ENCODE assay signal across 27 mouse cellular contexts in genomic region chr12:72078248-72078647, GRCm38 (mm10). TPM values are rescaled to one million over a fixed set of nuclear protein-coding genes. Genes with fewer than 3 reads are reported as not detected.
DNase-seq lines count a peak whose midpoint lies in the region; ATAC-seq and TF ChIP-seq lines count a peak whose summit lies in the region.
"Had no signal": no experiment of that assay in that cellular context is flagged by ENCODE, and none has a peak within 500 bp of the region (broad histone marks: within the 10 kb centered on the region; RNA-seq: fewer than 3 reads in every experiment).

No protein-coding gene starts in this region.

- WGBS in kidney, embryonic 15.5 days, result 80% methylated on average over 3 of the region's 3 CpGs
- 78% methylated on average over 3 of the region's 3 CpGs for WGBS in kidney, embryonic 16.5 days
- 58% methylated on average over 3 of the region's 3 CpGs for WGBS in liver, postnatal 0 days (ENCODE audit: insufficient replicate concordance)

- H3K4me3 ChIP-seq in kidney, embryonic 15.5 days (replicated peaks), result no peak overlapping the region
- no peak overlapping the region for H3K4me3 ChIP-seq in kidney, embryonic 16.5 days (ENCODE audit: low read length)
- no peak overlapping the region for H3K4me3 ChIP-seq in liver, postnatal 0 days (ENCODE audit: low read depth, low read length)
- H3K4me3 ChIP-seq: embryonic facial prominence, embryonic 13.5 days; forebrain, embryonic 13.5 days; heart, adult 2 months; heart, embryonic 13.5 days; hindbrain, embryonic 12.5 days; lung, embryonic 15.5 days; myocyte; neural tube, embryonic 13.5 days had no signal

- peak; percentile 24; the same call in 1 of the 2 replicates for TF ChIP-seq EP300 in liver, postnatal 0 days (IDR thresholded peaks at IDR 0.05; ENCODE audit: low read depth)

- no peak overlapping the region for H3K27ac ChIP-seq in kidney, embryonic 15.5 days
- H3K27ac ChIP-seq in kidney, embryonic 16.5 days (ENCODE audit: low read length), result no peak overlapping the region
- peak overlapping the region; percentile 34; the same call in 1 of the 2 replicates for H3K27ac ChIP-seq in liver, postnatal 0 days (ENCODE audit: low read depth)
- H3K27ac ChIP-seq: embryonic facial prominence, embryonic 13.5 days; forebrain, embryonic 13.5 days; heart, adult 2 months; heart, embryonic 13.5 days; hindbrain, embryonic 12.5 days; lung, embryonic 15.5 days; neural tube, embryonic 13.5 days had no signal

- DNase-seq in adrenal gland, adult 2 months, result peak; percentile 36
- no peak for DNase-seq in adrenal gland, adult 18-20 months (ENCODE audit: low spot score in 2 of 2)
- peak; percentile 38 to 67 for DNase-seq in kidney, adult 8-10 months
- DNase-seq in liver, postnatal 0 days, result no peak
- no peak for DNase-seq in embryo, embryonic 9.5 days (ENCODE audit: extremely low spot score)
- DNase-seq: cerebellum, adult 18-20 months; cerebellum, postnatal 25 days; gastrocnemius, postnatal 36 days; heart, adult 2 months; heart, postnatal 14 days; layer of hippocampus, adult 9-11 months; lung, postnatal 4 days; right cerebral cortex, postnatal 4 days; thymus, postnatal 25 days had no signal

- H3K36me3 ChIP-seq in kidney, embryonic 15.5 days, result peaks cover 22% of the 10 kb centered on the region
- H3K36me3 ChIP-seq in kidney, embryonic 16.5 days (ENCODE audit: insufficient read depth, low read length), result peaks cover 12% of the 10 kb centered on the region; the same call in 1 of the 2 replicates
- peaks cover 10% of the 10 kb centered on the region; the same call in 1 of the 2 replicates for H3K36me3 ChIP-seq in liver, postnatal 0 days (replicated peaks; ENCODE audit: insufficient read depth, low read length)

- TF ChIP-seq CTCF in liver, postnatal 0 days (IDR thresholded peaks at IDR 0.05; ENCODE audit: low read depth), result no peak

- no peaks in the 10 kb centered on the region for H3K27me3 ChIP-seq in kidney, embryonic 15.5 days
- no peaks in the 10 kb centered on the region for H3K27me3 ChIP-seq in kidney, embryonic 16.5 days (ENCODE audit: insufficient read depth, low read length)
- no peaks in the 10 kb centered on the region for H3K27me3 ChIP-seq in liver, postnatal 0 days (ENCODE audit: insufficient read depth, low read length)
- H3K27me3 ChIP-seq: embryonic facial prominence, embryonic 13.5 days; forebrain, embryonic 13.5 days; heart, embryonic 13.5 days; hindbrain, embryonic 12.5 days; lung, embryonic 15.5 days; neural tube, embryonic 13.5 days had no signal

- ATAC-seq in kidney, embryonic 15.5 days (replicated peaks; ENCODE audit: low FRiP score), result no peak
- peak; percentile 44; the same call in 1 of the 2 replicates for ATAC-seq in kidney, embryonic 16.5 days (ENCODE audit: low FRiP score, low TSS enrichment)
- ATAC-seq in liver, postnatal 0 days, result peak; percentile 80
- ATAC-seq: activated CD4-positive, CD25-positive, alpha-beta regulatory T cell, adult 4 months; forebrain, embryonic 13.5 days; intestine, postnatal 0 days; midbrain, embryonic 16.5 days had no signal

- H3K9me3 ChIP-seq in kidney, embryonic 15.5 days (replicated peaks), result no peaks in the 10 kb centered on the region
- no peaks in the 10 kb centered on the region for H3K9me3 ChIP-seq in kidney, embryonic 16.5 days (ENCODE audit: low read length)
- H3K9me3 ChIP-seq in liver, postnatal 0 days (ENCODE audit: low read length), result peaks cover 7% of the 10 kb centered on the region; the same call in 1 of the 2 replicates
- H3K9me3 ChIP-seq: embryonic facial prominence, embryonic 13.5 days; forebrain, embryonic 13.5 days; heart, embryonic 13.5 days; hindbrain, embryonic 12.5 days; lung, embryonic 15.5 days; neural tube, embryonic 13.5 days had no signal

- H3K4me2 ChIP-seq in kidney, embryonic 15.5 days, result no peak overlapping the region
- H3K4me2 ChIP-seq in kidney, embryonic 16.5 days (replicated peaks; ENCODE audit: low read depth, low read length), result no peak overlapping the region
- no peak overlapping the region; the same call in 1 of the 2 replicates for H3K4me2 ChIP-seq in liver, postnatal 0 days (ENCODE audit: low read depth, low read length)
- H3K4me2 ChIP-seq: embryonic facial prominence, embryonic 13.5 days; forebrain, embryonic 13.5 days; heart, embryonic 13.5 days; hindbrain, embryonic 12.5 days; lung, embryonic 15.5 days; neural tube, embryonic 13.5 days had no signal

- H3K9ac ChIP-seq in kidney, embryonic 15.5 days, result no peak overlapping the region
- H3K9ac ChIP-seq in kidney, embryonic 16.5 days (replicated peaks; ENCODE audit: low read length), result no peak overlapping the region
- no peak overlapping the region for H3K9ac ChIP-seq in liver, postnatal 0 days (replicated peaks)
- H3K9ac ChIP-seq: embryonic facial prominence, embryonic 13.5 days; forebrain, embryonic 13.5 days; heart, embryonic 13.5 days; hindbrain, embryonic 12.5 days; lung, embryonic 15.5 days; neural tube, embryonic 13.5 days had no signal

- H3K4me1 ChIP-seq in kidney, embryonic 15.5 days, result peaks cover 9% of the 10 kb centered on the region
- H3K4me1 ChIP-seq in kidney, embryonic 16.5 days (ENCODE audit: insufficient read depth, low read length), result peaks cover 11% of the 10 kb centered on the region; the same call in 1 of the 2 replicates
- H3K4me1 ChIP-seq in liver, postnatal 0 days (ENCODE audit: insufficient read depth), result peaks cover 6% of the 10 kb centered on the region; the same call in 1 of the 2 replicates

RNA-seq across cellular contexts. Expression of gene L3hypdh, which starts 7.0 kb away (rescaled TPM):
- 10 to 100 TPM; 15.3 to 18.9 TPM for total RNA-seq in adrenal gland, adult 2 months (2021)
- 103 and 106 TPM in 2 replicates for polyA plus RNA-seq in adrenal gland, adult 2 months (2012; rRNA removed)
- total RNA-seq in adrenal gland, adult 18-20 months (2021), result 10 to 100 TPM; 13.0 to 13.8 TPM
- 22.4 and 23.7 TPM in 2 replicates for polyA plus RNA-seq in kidney, embryonic 15.5 days (2015; fragmentation: Nextera tagmentation; extraction: Ambion mirVana)
- 30.1 and 31.2 TPM in 2 replicates for polyA plus RNA-seq in kidney, embryonic 16.5 days (2015; fragmentation: Nextera tagmentation; extraction: Ambion mirVana)
- polyA plus RNA-seq in liver, postnatal 0 days (2015; fragmentation: Nextera tagmentation; extraction: Ambion mirVana), result 19.2 and 20.2 TPM in 2 replicates
- total RNA-seq: megakaryocyte-erythroid progenitor cell, adult 5-6 weeks had no signal

RNA-seq across cellular contexts. Expression of gene Jkamp, which starts 7.1 kb away (rescaled TPM):
- 10 to 100 TPM; 48.0 to 49.0 TPM for total RNA-seq in adrenal gland, adult 2 months (2021)
- 92.1 and 92.2 TPM in 2 replicates for polyA plus RNA-seq in adrenal gland, adult 2 months (2012; rRNA removed)
- 10 to 100 TPM; 36.5 to 49.8 TPM for total RNA-seq in adrenal gland, adult 18-20 months (2021)
- 83.0 and 86.2 TPM in 2 replicates for polyA plus RNA-seq in kidney, embryonic 15.5 days (2015; fragmentation: Nextera tagmentation; extraction: Ambion mirVana)
- 88.3 and 91.5 TPM in 2 replicates for polyA plus RNA-seq in kidney, embryonic 16.5 days (2015; fragmentation: Nextera tagmentation; extraction: Ambion mirVana)
- polyA plus RNA-seq in liver, postnatal 0 days (2015; fragmentation: Nextera tagmentation; extraction: Ambion mirVana), result 28.1 and 28.6 TPM in 2 replicates

RNA-seq across cellular contexts. Expression of gene Gpr135, which starts 7.3 kb away (rescaled TPM):
- total RNA-seq in adrenal gland, adult 2 months (2021), result 1 to 10 TPM; 2.6 to 2.7 TPM
- polyA plus RNA-seq in adrenal gland, adult 2 months (2012; rRNA removed), result 14.1 and 16.2 TPM in 2 replicates
- 1 to 10 TPM; 2.4 to 3.1 TPM for total RNA-seq in adrenal gland, adult 18-20 months (2021)
- polyA plus RNA-seq in kidney, embryonic 15.5 days (2015; fragmentation: Nextera tagmentation; extraction: Ambion mirVana), result 0.57 and 0.85 TPM in 2 replicates
- polyA plus RNA-seq in kidney, embryonic 16.5 days (2015; fragmentation: Nextera tagmentation; extraction: Ambion mirVana), result 0.69 and 0.72 TPM in 2 replicates
- polyA plus RNA-seq in liver, postnatal 0 days (2015; fragmentation: Nextera tagmentation; extraction: Ambion mirVana), result 0.60 and 0.75 TPM in 2 replicates
- total RNA-seq: megakaryocyte-erythroid progenitor cell, adult 5-6 weeks had no signal
- polyA plus RNA-seq: activated CD4-positive, CD25-positive, alpha-beta regulatory T cell, adult 4 months had no signal

Comparison
In these comparisons a context has a peak if more than half of its experiments do, and no peak if none do; other contexts are left out.
1. DNase-seq: peak in adrenal gland, adult 2 months (single experiment) and kidney, adult 8-10 months (2 of 2); none in adrenal gland, adult 18-20 months (0 of 2), liver, postnatal 0 days (single experiment) and embryo, embryonic 9.5 days (single experiment).